Mouse (Mus musculus) neural tube, embryonic 15.5 days (tissue): Measurements from ENCODE around the gene Amotl2. TPM values are rescaled to one million over a fixed set of nuclear protein-coding genes. Genes with fewer than 3 reads are reported as not detected.

Source experiments
- ATAC-seq: fragments of 200-750 bp; cut with Nextera tagmentation; 2 replicates; pipeline ENCODE4 v1.8.0; 2017; ENCODE audit warnings: mild to moderate bottlenecking, moderate TSS enrichment, moderate library complexity; ENCODE audit not compliant: low FRiP score
- H3K27ac ChIP-seq: fragments of 300-500 bp; sonication (generic); replicated peaks from 2 replicates; pipeline ENCODE4 v1.5.1; 2015; ENCODE audit warnings: mild to moderate bottlenecking, inconsistent platforms
- H3K27me3 ChIP-seq: fragments of 300-500 bp; sonication (generic); replicated peaks from 2 replicates; pipeline ENCODE4 v1.6.1; 2015; ENCODE audit warnings: inconsistent platforms
- H3K36me3 ChIP-seq: fragments of 300-500 bp; sonication (generic); 2 replicates; pipeline ENCODE4 v1.6.1; 2015; ENCODE audit warnings: inconsistent platforms
- H3K4me1 ChIP-seq: fragments of 300-500 bp; sonication (generic); 2 replicates; pipeline ENCODE4 v1.6.1; 2015; ENCODE audit warnings: inconsistent platforms
- H3K4me2 ChIP-seq: fragments of 300-500 bp; sonication (generic); 2 replicates; pipeline ENCODE4 v1.6.1; 2015; ENCODE audit warnings: inconsistent platforms, mild to moderate bottlenecking, moderate library complexity
- H3K4me3 ChIP-seq: fragments of 300-500 bp; sonication (generic); replicated peaks from 2 replicates; pipeline ENCODE4 v1.5.1; 2015; ENCODE audit warnings: mild to moderate bottlenecking, inconsistent platforms
- H3K9ac ChIP-seq: fragments of 300-500 bp; sonication (generic); replicated peaks from 2 replicates; pipeline ENCODE4 v1.6.1; 2015; ENCODE audit warnings: mild to moderate bottlenecking, inconsistent platforms
- H3K9me3 ChIP-seq: fragments of 300-500 bp; sonication (generic); replicated peaks from 2 replicates; pipeline ENCODE4 v1.6.1; 2016; ENCODE audit warnings: inconsistent platforms
- WGBS: fragments of 180-500 bp; shearing (Covaris S2); methylation state at CpG from one replicate; pipeline ENCODE4 v1.1.7; 2015; ENCODE audit warnings: mixed read lengths; 5-methylcytosine and 5-hydroxymethylcytosine counted together
- polyA plus RNA-seq: library from polyadenylated mRNA; unstranded; fragments of >200 nt; fragmentation: Nextera tagmentation; extraction: Ambion mirVana; gene quantifications from 2 replicates; pipeline ENCODE4 v1.2.1, GENCODE M21; 2015

The Amotl2 gene
- 41.5 and 57.0 TPM in 2 replicates for polyA plus RNA-seq

DNA sequence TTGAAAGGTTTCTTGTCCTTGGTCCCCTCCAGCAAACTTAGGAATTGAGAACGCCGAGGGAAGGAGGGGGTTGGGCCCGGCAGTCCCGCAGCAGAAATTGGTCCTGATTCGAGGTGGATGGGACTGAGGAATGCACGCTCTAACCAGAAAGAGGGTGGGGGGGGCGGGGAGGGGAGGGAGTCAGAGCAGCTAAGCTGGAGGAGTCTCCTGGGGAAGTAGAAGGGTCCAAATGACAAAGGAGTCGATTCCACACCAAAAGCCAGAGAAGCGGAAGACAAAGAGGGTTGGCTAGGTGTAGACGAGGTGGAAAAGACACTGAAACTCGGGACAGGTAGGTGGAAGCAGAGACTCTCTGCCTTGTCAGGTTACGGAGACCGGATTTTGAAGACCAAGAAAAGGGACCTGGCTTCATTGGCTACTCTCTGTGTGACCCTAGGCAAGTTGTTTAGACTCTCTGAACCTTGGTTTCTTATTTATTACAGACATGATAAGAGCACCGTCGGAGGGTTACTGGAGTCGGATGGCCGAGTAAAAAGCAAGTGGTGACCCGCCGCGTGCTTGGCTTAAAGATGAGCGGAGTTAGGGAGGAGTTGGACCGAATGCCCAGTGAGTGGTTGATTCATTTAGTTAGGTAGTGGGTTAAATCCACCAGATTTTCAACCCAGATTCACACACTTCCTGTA lies at the start of gene Amotl2:
Gene Amotl2 (plus strand): TSS at position 192 of the 683 bp plus-strand sequence.
- no peaks in the 10 kb centered on the region for H3K27me3 ChIP-seq
- peak within 1 kb of the TSS; percentile 87 for H3K4me3 ChIP-seq
- H3K9me3 ChIP-seq = no peaks in the 10 kb centered on the region
- H3K4me1 ChIP-seq = peaks cover 34% of the 10 kb centered on the region
- no peak for ATAC-seq
- H3K4me2 ChIP-seq = peak within 1 kb of the TSS; percentile 69
- peaks cover 6% of the 10 kb centered on the region; the same call in 1 of the 2 replicates for H3K36me3 ChIP-seq
- peak within 1 kb of the TSS; percentile 97 for H3K27ac ChIP-seq
- 5% methylated on average over 21 of the region's 22 CpGs for WGBS
- peak within 1 kb of the TSS; percentile 90 for H3K9ac ChIP-seq

- no peak overlapping the region for H3K4me2 ChIP-seq
- no peak overlapping the region for H3K4me3 ChIP-seq
- no peak overlapping the region for H3K9ac ChIP-seq
- 40% methylated on average over 6 of the region's 6 CpGs for WGBS
- no peaks in the 10 kb centered on the region for H3K27me3 ChIP-seq
- no peaks in the 10 kb centered on the region for H3K9me3 ChIP-seq
- no peaks in the 10 kb centered on the region for H3K36me3 ChIP-seq
- no peak for ATAC-seq
- H3K27ac ChIP-seq = no peak overlapping the region
- no peaks in the 10 kb centered on the region for H3K4me1 ChIP-seq
Observed at GRCm38 (mm10) chr9:102668115-102668514, 48.4 kb upstream of the Amotl2 start.

- Histone ChIP-seq H3K4me2 (no peak overlapping the region), H3K9ac (no peak overlapping the region), H3K4me1 (no peaks in the 10 kb centered on the region), H3K4me3 (no peak overlapping the region), H3K9me3 (no peaks in the 10 kb centered on the region), H3K36me3 (no peaks in the 10 kb centered on the region), H3K27ac (no peak overlapping the region), H3K27me3 (no peaks in the 10 kb centered on the region)
- 88% methylated on average over 12 of the region's 12 CpGs for WGBS
- ATAC-seq = no peak
Observed at GRCm38 (mm10) chr9:102668906-102669305, 47.6 kb upstream of the Amotl2 start.

- no peak for ATAC-seq
- WGBS = 73% methylated on average over 7 of the region's 7 CpGs
- no peaks in the 10 kb centered on the region for H3K9me3 ChIP-seq
Observed at GRCm38 (mm10) chr9:102673381-102673780, 43.1 kb upstream of the Amotl2 start.

DNA sequence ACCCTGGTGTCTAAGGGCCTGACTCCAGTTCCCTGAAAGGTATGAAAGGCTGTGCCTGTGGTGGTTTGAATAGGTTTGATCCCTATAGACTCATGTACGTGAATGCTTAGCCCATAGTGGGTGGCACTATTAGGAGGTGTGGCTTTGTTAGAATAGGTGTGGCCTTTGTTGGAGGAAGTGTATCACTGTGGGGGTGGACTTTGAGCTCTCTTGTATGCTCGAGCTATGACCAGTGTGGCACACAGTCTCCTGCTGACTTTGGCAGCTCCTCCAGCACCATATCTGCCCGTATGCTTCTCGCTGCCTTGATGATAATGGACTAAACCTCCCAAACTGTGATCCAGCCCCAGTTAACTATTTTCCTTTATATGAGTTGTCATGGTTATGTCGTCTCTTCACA lies 40.5 kb upstream of the Amotl2 start:
- Histone ChIP-seq H3K4me2 (no peak overlapping the region), H3K27ac (no peak overlapping the region), H3K4me1 (no peaks in the 10 kb centered on the region), H3K36me3 (no peaks in the 10 kb centered on the region), H3K9me3 (no peaks in the 10 kb centered on the region), H3K27me3 (no peaks in the 10 kb centered on the region), H3K9ac (no peak overlapping the region), H3K4me3 (no peak overlapping the region)
- 78% methylated on average over 5 of the region's 5 CpGs for WGBS
- no peak for ATAC-seq

More at GRCm38 (mm10) chr9:102673381-102673780, 43.1 kb upstream of the Amotl2 start:
- no peak overlapping the region for H3K4me3 ChIP-seq
- H3K4me1 ChIP-seq = no peaks in the 10 kb centered on the region
- H3K9ac ChIP-seq = no peak overlapping the region
- H3K36me3 ChIP-seq = no peaks in the 10 kb centered on the region
- no peak overlapping the region for H3K4me2 ChIP-seq
- no peaks in the 10 kb centered on the region for H3K27me3 ChIP-seq
- H3K27ac ChIP-seq = no peak overlapping the region

GRCm38 (mm10) chr9:102681470-102681869 lies 35.0 kb upstream of the Amotl2 start:
- no peaks in the 10 kb centered on the region for H3K4me1 ChIP-seq
- no peaks in the 10 kb centered on the region for H3K9me3 ChIP-seq
- ATAC-seq = no peak
- H3K9ac ChIP-seq = no peak overlapping the region
- H3K27me3 ChIP-seq = no peaks in the 10 kb centered on the region
- H3K4me2 ChIP-seq = no peak overlapping the region
- no peaks in the 10 kb centered on the region for H3K36me3 ChIP-seq
- 65% methylated on average over 7 of the region's 7 CpGs for WGBS
- H3K27ac ChIP-seq = no peak overlapping the region
- H3K4me3 ChIP-seq = no peak overlapping the region

GRCm38 (mm10) chr9:102687943-102688342 lies 28.5 kb upstream of the Amotl2 start:
- 20% methylated on average over 4 of the region's 4 CpGs for WGBS
- H3K4me3 ChIP-seq = no peak overlapping the region
- H3K36me3 ChIP-seq = no peaks in the 10 kb centered on the region
- no peak overlapping the region for H3K9ac ChIP-seq
- H3K4me2 ChIP-seq = no peak overlapping the region
- H3K4me1 ChIP-seq = peaks cover 37% of the 10 kb centered on the region
- H3K9me3 ChIP-seq = no peaks in the 10 kb centered on the region
- no peak for ATAC-seq
- H3K27ac ChIP-seq = peak overlapping the region; percentile 93; the same call in 1 of the 2 replicates
- H3K27me3 ChIP-seq = no peaks in the 10 kb centered on the region

GRCm38 (mm10) chr9:102689406-102689939 lies 27.0 kb upstream of the Amotl2 start:
- no peaks in the 10 kb centered on the region for H3K9me3 ChIP-seq
- peak; percentile 82 for ATAC-seq
- H3K4me3 ChIP-seq = peak overlapping the region; percentile 47
- H3K36me3 ChIP-seq = no peaks in the 10 kb centered on the region
- no peaks in the 10 kb centered on the region for H3K27me3 ChIP-seq
- H3K9ac ChIP-seq = peak overlapping the region; percentile 58
- WGBS = 1% methylated on average over 13 of the region's 13 CpGs
- H3K4me2 ChIP-seq = peak overlapping the region; percentile 71
- peak overlapping the region; percentile 93 for H3K27ac ChIP-seq
- H3K4me1 ChIP-seq = peaks cover 37% of the 10 kb centered on the region

- Histone ChIP-seq H3K36me3 (no peaks in the 10 kb centered on the region), H3K9ac (peak overlapping the region; percentile 58), H3K9me3 (no peaks in the 10 kb centered on the region), H3K27me3 (no peaks in the 10 kb centered on the region), H3K4me3 (peak overlapping the region; percentile 47), H3K4me2 (peak overlapping the region; percentile 71), H3K27ac (peak overlapping the region; percentile 93), H3K4me1 (peaks cover 37% of the 10 kb centered on the region)
- peak; percentile 90 for ATAC-seq
- 0% methylated on average over 42 of the region's 44 CpGs for WGBS
Observed at GRCm38 (mm10) chr9:102689940-102690642, 26.4 kb upstream of the Amotl2 start.

- Histone ChIP-seq H3K36me3 (no peaks in the 10 kb centered on the region), H3K27ac (peak overlapping the region; percentile 93), H3K4me1 (peaks cover 37% of the 10 kb centered on the region), H3K27me3 (no peaks in the 10 kb centered on the region), H3K4me2 (peak overlapping the region; percentile 71), H3K9me3 (no peaks in the 10 kb centered on the region), H3K9ac (peak overlapping the region; percentile 58), H3K4me3 (peak overlapping the region; percentile 47)
- ATAC-seq = no peak
- under 1% methylated on average over 14 of the region's 15 CpGs for WGBS
Observed at GRCm38 (mm10) chr9:102690891-102691290, 25.6 kb upstream of the Amotl2 start.

- Histone ChIP-seq H3K4me1 (peaks cover 36% of the 10 kb centered on the region), H3K9me3 (no peaks in the 10 kb centered on the region), H3K27me3 (no peaks in the 10 kb centered on the region), H3K36me3 (no peaks in the 10 kb centered on the region), H3K27ac (no peak overlapping the region), H3K9ac (no peak overlapping the region), H3K4me2 (no peak overlapping the region), H3K4me3 (no peak overlapping the region)
- ATAC-seq = no peak
- WGBS = 45% methylated on average over 9 of the region's 9 CpGs
Observed at GRCm38 (mm10) chr9:102692564-102693475, 23.7 kb upstream of the Amotl2 start.
